Mouse (Mus musculus) bone marrow macrophage, adult 2 months (primary cell): Measurements from ENCODE around the gene Cirbp.

Experiments used
- CTCF ChIP-seq: IDR thresholded peaks from 2 replicates; pipeline ENCODE4 v1.5.1; 2012; ENCODE audit warnings: low read depth, mild to moderate bottlenecking, low read length, moderate library complexity
- POLR2A ChIP-seq: IDR thresholded peaks from 2 replicates; pipeline ENCODE4 v1.6.1; 2012; ENCODE audit warnings: mild to moderate bottlenecking, low read depth, low read length, borderline replicate concordance

DNA sequence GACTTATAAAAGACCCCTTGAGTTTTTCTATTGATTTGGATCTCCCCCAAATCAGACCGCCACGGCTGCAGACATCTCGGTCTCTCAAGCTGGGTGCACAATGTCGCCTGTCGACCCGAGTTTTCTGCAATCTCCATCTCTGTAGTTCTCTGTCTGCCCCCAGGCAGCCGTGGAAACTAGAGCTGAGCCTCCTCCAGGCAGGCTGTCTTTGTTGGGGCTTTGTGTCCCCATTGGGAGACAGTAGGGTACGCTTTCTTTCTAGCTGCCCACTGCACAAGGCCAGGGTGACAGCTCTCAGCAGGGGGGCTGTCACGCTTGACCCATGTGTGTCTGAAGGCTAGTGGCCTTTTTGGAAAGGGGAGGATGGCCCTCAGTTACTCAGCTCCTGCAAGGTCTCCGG is 41.9 kb downstream of the Cirbp start:
- TF ChIP-seq POLR2A: no peak
- no peak for TF ChIP-seq CTCF
